Mouse (Mus musculus) cerebellum, adult 11-12 months (tissue): ENCODE data around the gene Gm10775.

Experiments used
- DNase-seq: peaks from one replicate; pipeline ENCODE4 v3.0.0; 2022

Gm10775 gene

GRCm38 (mm10) chr13:65259239-65259638 lies at the start of gene Gm10775:
TSS of gene Gm10775 (plus strand) at chr13:65259539.
- DNase-seq: peak; percentile 8

- DNase-seq: no peak
Measured at GRCm38 (mm10) chr13:65225945-65226344, 33.4 kb upstream of the Gm10775 start.

GRCm38 (mm10) chr13:65226657-65227056 lies 32.7 kb upstream of the Gm10775 start:
- DNase-seq: no peak

GRCm38 (mm10) chr13:65237211-65237610 lies 22.1 kb upstream of the Gm10775 start:
- peak; percentile 9 for DNase-seq

- DNase-seq: peak; percentile 98
Measured at GRCm38 (mm10) chr13:65240509-65241098, 18.7 kb upstream of the Gm10775 start.

GRCm38 (mm10) chr13:65241099-65241626 lies 18.2 kb upstream of the Gm10775 start:
- DNase-seq: peak; percentile 94

GRCm38 (mm10) chr13:65241627-65242318 lies 17.6 kb upstream of the Gm10775 start:
- DNase-seq: peak; percentile 78

GRCm38 (mm10) chr13:65242319-65242787 lies 17.0 kb upstream of the Gm10775 start:
- peak; percentile 66 for DNase-seq

- DNase-seq: no peak
Measured at GRCm38 (mm10) chr13:65243273-65243672, 16.1 kb upstream of the Gm10775 start.

GRCm38 (mm10) chr13:65258175-65258954 lies 974 bp upstream of the Gm10775 start:
- DNase-seq: peak; percentile 64

GRCm38 (mm10) chr13:65262086-65262485 lies 2.7 kb downstream of the Gm10775 start:
- DNase-seq: no peak

GRCm38 (mm10) chr13:65277994-65278382 lies 18.6 kb downstream of the Gm10775 start:
- DNase-seq: no peak

- peak; percentile 94 for DNase-seq
Measured at GRCm38 (mm10) chr13:65278383-65279341, 19.3 kb downstream of the Gm10775 start, which contains the start of gene Zfp369. TSS of gene Zfp369 (plus strand) at chr13:65278814.

- no peak for DNase-seq
Measured at GRCm38 (mm10) chr13:65286771-65287170, 27.4 kb downstream of the Gm10775 start.

GRCm38 (mm10) chr13:65296354-65296753 lies 37.0 kb downstream of the Gm10775 start:
- DNase-seq: no peak
